Mouse (Mus musculus) midbrain, embryonic 14.5 days (tissue): ENCODE data around the gene Limch1. TPM values are rescaled to one million over a fixed set of nuclear protein-coding genes. Genes with fewer than 3 reads are reported as not detected.

Source experiments
- ATAC-seq: fragments of 200-750 bp; cut with Nextera tagmentation; 2 replicates; pipeline ENCODE4 v1.8.0; 2017; ENCODE audit warnings: moderate number of reproducible peaks, moderate library complexity; ENCODE audit not compliant: low FRiP score, low TSS enrichment
- DNase-seq: peaks from one replicate; pipeline ENCODE4 v3.0.0-alpha.2; 2015
- H3K27ac ChIP-seq: fragments of 300-500 bp; sonication (generic); replicated peaks from 2 replicates; pipeline ENCODE4 v1.5.1; 2014; ENCODE audit warnings: mild to moderate bottlenecking, low read depth, low read length, moderate library complexity
- H3K27me3 ChIP-seq: fragments of 300-500 bp; sonication (generic); 2 replicates; pipeline ENCODE4 v1.6.1; 2014; ENCODE audit warnings: low read length, control low read depth, mixed read lengths; ENCODE audit not compliant: control insufficient read depth, insufficient read depth
- H3K36me3 ChIP-seq: fragments of 300-500 bp; sonication (generic); 2 replicates; pipeline ENCODE4 v1.6.1; 2014; ENCODE audit warnings: low read length, control low read depth; ENCODE audit not compliant: control insufficient read depth, insufficient read depth
- H3K4me1 ChIP-seq: fragments of 300-500 bp; sonication (generic); 2 replicates; pipeline ENCODE4 v1.6.1; 2014; ENCODE audit warnings: mild to moderate bottlenecking, antibody characterized with exemption, low read length, control low read depth; ENCODE audit not compliant: control insufficient read depth, insufficient read depth
- H3K4me2 ChIP-seq: fragments of 300-500 bp; sonication (generic); 2 replicates; pipeline ENCODE4 v1.6.1; 2014; ENCODE audit warnings: mild to moderate bottlenecking, low read length, moderate library complexity
- H3K4me3 ChIP-seq: fragments of 300-500 bp; sonication (generic); replicated peaks from 2 replicates; pipeline ENCODE4 v1.5.1; 2014; ENCODE audit warnings: low read depth, low read length
- H3K9ac ChIP-seq: fragments of 300-500 bp; sonication (generic); replicated peaks from 2 replicates; pipeline ENCODE4 v1.6.1; 2014; ENCODE audit warnings: mild to moderate bottlenecking, low read length, moderate library complexity
- H3K9me3 ChIP-seq: fragments of 300-500 bp; sonication (generic); 2 replicates; pipeline ENCODE4 v1.6.1; 2016; ENCODE audit warnings: low read length, control low read depth, mixed read lengths; ENCODE audit not compliant: control insufficient read depth
- WGBS: fragments of 180-500 bp; shearing (Covaris S2); extraction: QIAGEN DNeasy Blood & Tissue Kit; methylation state at CpG from one replicate; pipeline ENCODE4 v1.1.7; 2014; 5-methylcytosine and 5-hydroxymethylcytosine counted together
- polyA plus RNA-seq: library from polyadenylated mRNA; unstranded; fragments of >200 nt; fragmentation: Nextera tagmentation; extraction: Ambion mirVana; gene quantifications from 2 replicates; pipeline ENCODE4 v1.2.1, GENCODE M21; 2014

Gene Limch1
- polyA plus RNA-seq, 1 experiment from 2014 or later: 56.5 TPM

GRCm38 (mm10) chr5:66937376-66937775 lies 191.7 kb downstream of the Limch1 start:
- Histone ChIP-seq H3K9ac (no peak overlapping the region), H3K9me3 (no peaks in the 10 kb centered on the region), H3K4me1 (no peaks in the 10 kb centered on the region), H3K4me2 (no peak overlapping the region), H3K27ac (no peak overlapping the region), H3K27me3 (no peaks in the 10 kb centered on the region), H3K4me3 (no peak overlapping the region), H3K36me3 (no peaks in the 10 kb centered on the region)
- DNase-seq (no peak), ATAC-seq (no peak)
- 50% methylated on average over 9 of the region's 9 CpGs for WGBS

GRCm38 (mm10) chr5:66941710-66942450 lies 196.3 kb downstream of the Limch1 start:
- no peak for ATAC-seq
- whole genome bisulfite sequencing: 85% methylated on average over 8 of the region's 8 CpGs
- H3K4me3 ChIP-seq: no peak overlapping the region
- no peak overlapping the region for H3K9ac ChIP-seq
- H3K27ac ChIP-seq: no peak overlapping the region
- H3K9me3 ChIP-seq: no peaks in the 10 kb centered on the region
- no peaks in the 10 kb centered on the region for H3K36me3 ChIP-seq
- no peaks in the 10 kb centered on the region for H3K4me1 ChIP-seq
- H3K4me2 ChIP-seq: no peak overlapping the region
- no peak for DNase-seq
- H3K27me3 ChIP-seq: no peaks in the 10 kb centered on the region

- 95% methylated on average over 2 of the region's 2 CpGs for WGBS
- DNase-seq (no peak), ATAC-seq (no peak)
- H3K9ac ChIP-seq: no peak overlapping the region
- H3K27me3 ChIP-seq: no peaks in the 10 kb centered on the region
- H3K9me3 ChIP-seq: no peaks in the 10 kb centered on the region
- H3K4me2 ChIP-seq: no peak overlapping the region
- 0 out of 2 replicates have a peak, but pooled peaks cover under 1% of the 10 kb centered on the region for H3K4me1 ChIP-seq
- H3K36me3 ChIP-seq: no peaks in the 10 kb centered on the region
- H3K4me3 ChIP-seq: no peak overlapping the region
- H3K27ac ChIP-seq: no peak overlapping the region
Observed at GRCm38 (mm10) chr5:66942922-66943321, 197.3 kb downstream of the Limch1 start.

- 83% methylated on average over 7 of the region's 7 CpGs for WGBS
- Histone ChIP-seq H3K4me2 (no peak overlapping the region), H3K9ac (no peak overlapping the region), H3K27me3 (no peaks in the 10 kb centered on the region), H3K4me1 (0 out of 2 replicates have a peak, but pooled peaks cover 4% of the 10 kb centered on the region), H3K36me3 (no peaks in the 10 kb centered on the region), H3K9me3 (no peaks in the 10 kb centered on the region), H3K27ac (no peak overlapping the region), H3K4me3 (no peak overlapping the region)
- no peak for ATAC-seq
- DNase-seq: no peak
Observed at GRCm38 (mm10) chr5:66943521-66943920, 197.9 kb downstream of the Limch1 start.

GRCm38 (mm10) chr5:66947958-66948357 lies 202.3 kb downstream of the Limch1 start:
- ATAC-seq (no peak), DNase-seq (peak; percentile 53)
- Histone ChIP-seq H3K4me2 (no peak overlapping the region), H3K4me1 (0 out of 2 replicates have a peak, but pooled peaks cover 4% of the 10 kb centered on the region), H3K4me3 (no peak overlapping the region), H3K27me3 (no peaks in the 10 kb centered on the region), H3K36me3 (no peaks in the 10 kb centered on the region), H3K9ac (no peak overlapping the region), H3K27ac (peak overlapping the region; percentile 22; the same call in 1 of the 2 replicates), H3K9me3 (0 out of 2 replicates have a peak, but pooled peaks cover 4% of the 10 kb centered on the region)
- WGBS: 73% methylated on average over 6 of the region's 6 CpGs

GRCm38 (mm10) chr5:66949098-66949692 lies 203.6 kb downstream of the Limch1 start:
- Histone ChIP-seq H3K27me3 (no peaks in the 10 kb centered on the region), H3K36me3 (no peaks in the 10 kb centered on the region), H3K9me3 (0 out of 2 replicates have a peak, but pooled peaks cover 4% of the 10 kb centered on the region), H3K4me1 (0 out of 2 replicates have a peak, but pooled peaks cover 4% of the 10 kb centered on the region), H3K9ac (no peak overlapping the region), H3K4me2 (no peak overlapping the region), H3K4me3 (no peak overlapping the region), H3K27ac (no peak overlapping the region)
- ATAC-seq (no peak), DNase-seq (no peak)
- 63% methylated on average over 8 of the region's 8 CpGs for WGBS

GRCm38 (mm10) chr5:66953375-66953774 lies 207.7 kb downstream of the Limch1 start:
- 59% methylated on average over 3 of the region's 3 CpGs for WGBS
- Histone ChIP-seq H3K36me3 (no peaks in the 10 kb centered on the region), H3K27ac (no peak overlapping the region), H3K4me2 (no peak overlapping the region), H3K9ac (no peak overlapping the region), H3K4me1 (no peaks in the 10 kb centered on the region), H3K27me3 (no peaks in the 10 kb centered on the region), H3K4me3 (no peak overlapping the region), H3K9me3 (0 out of 2 replicates have a peak, but pooled peaks cover 4% of the 10 kb centered on the region)
- ATAC-seq (no peak), DNase-seq (no peak)

GRCm38 (mm10) chr5:66953971-66954644 lies 208.5 kb downstream of the Limch1 start:
- 0 out of 2 replicates have a peak, but pooled peaks cover 4% of the 10 kb centered on the region for H3K9me3 ChIP-seq
- H3K36me3 ChIP-seq: no peaks in the 10 kb centered on the region
- no peak for ATAC-seq
- DNase-seq: peak; percentile 46
- H3K27ac ChIP-seq: no peak overlapping the region
- H3K9ac ChIP-seq: no peak overlapping the region
- no peaks in the 10 kb centered on the region for H3K4me1 ChIP-seq
- no peak overlapping the region for H3K4me2 ChIP-seq
- 48% methylated on average over 7 of the region's 7 CpGs for WGBS
- H3K27me3 ChIP-seq: no peaks in the 10 kb centered on the region
- no peak overlapping the region for H3K4me3 ChIP-seq
